Mouse (Mus musculus) thymus, postnatal 36 days (tissue): Measurements from ENCODE around the gene Cfap65.

ENCODE experiments used
- DNase-seq, 2 experiments: peaks; one replicate each; pipeline ENCODE4 v3.0.0; 2022; ENCODE audit warnings: mixed read lengths in 2 of 2

The Cfap65 gene

GRCm38 (mm10) chr1:74935402-74935801 lies at the start of gene Cfap65:
Gene Cfap65 (minus strand): TSS chr1:74935599.
- no peak for DNase-seq

DNA sequence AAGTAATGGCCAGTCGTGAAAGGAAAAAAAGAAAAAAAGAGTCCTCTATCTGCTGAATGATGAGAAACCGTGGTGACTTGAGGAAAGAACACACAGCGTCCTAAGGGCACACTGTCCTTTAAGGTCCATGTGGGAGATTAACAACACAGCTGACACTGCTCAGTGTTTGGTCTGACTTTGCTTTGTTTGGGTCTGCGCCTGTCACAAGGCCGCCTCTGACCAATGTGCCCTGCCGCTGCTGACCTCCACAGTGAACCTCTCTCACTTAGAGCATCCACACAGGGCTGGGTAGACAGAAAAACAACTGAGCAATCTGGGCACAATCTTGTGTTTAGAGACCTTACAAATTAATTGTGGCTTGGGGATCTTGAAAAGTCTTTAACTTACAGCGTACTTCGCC lies 41.6 kb upstream of the Cfap65 start:
- DNase-seq, result no peak

- no peak for DNase-seq
Measured at GRCm38 (mm10) chr1:74975936-74976335, 40.5 kb upstream of the Cfap65 start.

DNA sequence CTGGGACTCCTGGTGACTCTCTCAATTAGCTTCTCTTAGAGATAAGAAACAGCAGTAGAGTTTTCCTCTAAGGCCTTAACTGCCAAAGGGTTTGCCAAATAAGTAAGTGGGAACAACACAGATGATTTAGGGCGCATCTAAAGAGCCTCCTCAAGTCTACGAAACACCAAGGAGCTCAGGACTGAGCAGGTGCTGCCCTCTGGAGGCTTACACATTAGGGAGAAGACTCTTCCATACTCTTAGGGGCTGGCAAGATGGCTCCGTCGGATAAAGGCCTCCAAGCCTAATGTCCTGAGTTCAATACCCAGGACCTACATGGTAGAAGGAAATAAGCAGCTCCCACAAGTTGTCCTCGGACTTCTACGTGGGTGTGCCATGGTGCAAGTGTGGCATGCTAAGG lies 38.2 kb upstream of the Cfap65 start:
- no peak for DNase-seq

- no peak for DNase-seq
Measured at GRCm38 (mm10) chr1:74971353-74972050, 36.1 kb upstream of the Cfap65 start.

DNA sequence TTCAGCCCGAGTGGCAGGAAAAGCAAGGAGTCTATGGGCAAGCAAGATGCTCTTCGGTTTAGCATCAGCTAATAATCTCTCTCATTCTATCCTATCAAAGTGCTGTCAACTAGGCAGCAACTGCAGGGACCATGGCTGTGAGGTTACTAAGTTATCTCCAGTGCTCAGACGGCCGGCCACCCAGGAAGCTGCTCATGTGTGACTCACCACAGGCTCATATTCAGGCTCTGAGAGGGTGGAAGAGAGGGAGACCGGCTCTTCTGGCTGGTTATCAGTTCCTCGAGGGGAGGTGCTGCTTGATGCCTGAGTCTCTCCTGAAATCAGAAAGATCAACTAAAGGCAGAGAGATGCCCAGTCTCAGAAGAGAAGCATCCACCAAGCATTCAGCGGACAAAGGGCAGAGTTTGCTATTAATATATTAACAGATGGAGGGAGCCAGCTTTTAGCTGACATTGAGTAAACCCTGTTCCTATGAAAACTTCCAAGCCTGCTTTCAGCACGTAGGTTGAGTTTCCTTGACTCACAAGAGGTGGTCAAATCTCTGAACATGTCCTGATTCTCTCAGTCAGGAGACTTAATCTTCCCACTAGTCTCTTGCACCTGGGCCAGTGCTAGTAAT lies 32.7 kb upstream of the Cfap65 start:
- no peak for DNase-seq

GRCm38 (mm10) chr1:74964494-74965215 lies 29.3 kb upstream of the Cfap65 start:
- DNase-seq, result peak; percentile 32 to 39

DNA sequence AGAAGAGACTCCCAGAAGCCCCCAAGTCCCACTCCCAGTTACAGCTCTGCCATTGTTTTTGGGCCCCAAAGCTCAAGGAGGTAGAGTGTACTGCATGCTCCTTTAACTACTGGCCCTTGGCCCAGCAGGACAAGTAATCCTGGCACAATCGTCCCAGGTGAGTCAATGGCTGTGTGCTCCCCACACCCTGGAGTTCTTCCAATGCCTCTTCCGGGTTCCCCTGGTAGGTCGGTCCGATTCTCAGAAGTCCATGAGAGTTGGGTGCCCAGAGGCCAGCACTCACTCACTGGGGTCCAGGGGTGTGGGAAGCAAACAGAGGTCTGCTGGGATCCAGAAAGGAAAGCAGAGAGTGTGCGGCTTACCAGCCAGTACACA lies 27.4 kb upstream of the Cfap65 start:
- DNase-seq, result no peak

- DNase-seq, result no peak
Measured at GRCm38 (mm10) chr1:74962126-74962852, 26.9 kb upstream of the Cfap65 start.

GRCm38 (mm10) chr1:74961722-74962121 lies 26.3 kb upstream of the Cfap65 start:
- DNase-seq, result no peak

DNA sequence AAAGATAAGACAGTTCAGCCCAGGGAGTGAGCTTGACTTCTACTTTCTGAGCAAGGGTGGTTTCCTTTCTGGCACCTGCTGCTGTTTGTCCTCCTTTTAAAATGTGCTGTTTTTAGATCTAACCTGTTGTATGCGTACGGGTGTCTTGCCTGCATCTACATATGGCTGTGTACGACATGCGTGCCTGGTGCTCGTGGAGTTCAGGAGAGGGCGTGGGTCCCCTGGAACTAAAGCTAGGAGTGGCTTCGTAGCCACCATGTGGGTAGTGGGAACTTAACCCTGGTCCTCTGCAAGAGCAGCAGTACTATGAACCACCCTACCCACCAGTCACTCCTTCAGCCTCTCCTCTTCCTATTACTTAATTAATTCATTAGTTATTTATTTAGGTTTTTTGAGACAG lies 24.7 kb upstream of the Cfap65 start:
- DNase-seq, result no peak

DNA sequence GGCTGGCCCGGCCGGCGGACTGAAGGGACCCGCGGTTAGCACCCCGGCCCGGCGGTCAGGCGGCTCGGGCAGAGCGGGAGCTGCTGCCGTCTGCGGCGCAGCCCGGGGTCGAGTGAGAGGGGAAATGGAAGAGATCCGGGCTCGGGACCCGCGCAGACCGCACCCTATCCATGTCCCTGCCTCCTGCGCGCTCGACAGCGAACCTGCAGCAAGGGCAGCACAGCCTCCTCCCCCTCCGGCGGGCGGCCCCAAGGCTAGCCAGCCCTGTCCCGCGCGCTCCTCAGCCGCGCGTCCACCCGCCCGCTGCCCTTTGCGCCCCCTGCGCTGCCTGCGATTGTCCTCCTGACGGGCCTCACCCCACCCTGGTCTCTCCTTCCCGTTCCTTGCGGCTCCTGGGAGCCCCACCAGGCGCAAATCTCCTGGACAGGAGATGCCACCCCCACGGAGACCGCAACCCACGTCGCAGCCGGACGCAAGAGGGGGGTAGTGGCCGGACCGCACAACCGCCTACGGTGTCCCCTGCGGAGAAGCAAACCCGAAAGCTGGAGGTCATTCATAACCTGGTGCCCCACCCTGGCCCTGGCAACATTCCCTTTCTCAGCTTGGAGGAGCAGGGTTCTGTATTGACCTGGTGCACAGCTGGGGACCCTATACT lies 16.3 kb upstream of the Cfap65 start, which contains the start of gene Ihh:
Ihh (minus strand) TSS at position 117 of the 655 bp plus-strand sequence.
- DNase-seq, result no peak

DNA sequence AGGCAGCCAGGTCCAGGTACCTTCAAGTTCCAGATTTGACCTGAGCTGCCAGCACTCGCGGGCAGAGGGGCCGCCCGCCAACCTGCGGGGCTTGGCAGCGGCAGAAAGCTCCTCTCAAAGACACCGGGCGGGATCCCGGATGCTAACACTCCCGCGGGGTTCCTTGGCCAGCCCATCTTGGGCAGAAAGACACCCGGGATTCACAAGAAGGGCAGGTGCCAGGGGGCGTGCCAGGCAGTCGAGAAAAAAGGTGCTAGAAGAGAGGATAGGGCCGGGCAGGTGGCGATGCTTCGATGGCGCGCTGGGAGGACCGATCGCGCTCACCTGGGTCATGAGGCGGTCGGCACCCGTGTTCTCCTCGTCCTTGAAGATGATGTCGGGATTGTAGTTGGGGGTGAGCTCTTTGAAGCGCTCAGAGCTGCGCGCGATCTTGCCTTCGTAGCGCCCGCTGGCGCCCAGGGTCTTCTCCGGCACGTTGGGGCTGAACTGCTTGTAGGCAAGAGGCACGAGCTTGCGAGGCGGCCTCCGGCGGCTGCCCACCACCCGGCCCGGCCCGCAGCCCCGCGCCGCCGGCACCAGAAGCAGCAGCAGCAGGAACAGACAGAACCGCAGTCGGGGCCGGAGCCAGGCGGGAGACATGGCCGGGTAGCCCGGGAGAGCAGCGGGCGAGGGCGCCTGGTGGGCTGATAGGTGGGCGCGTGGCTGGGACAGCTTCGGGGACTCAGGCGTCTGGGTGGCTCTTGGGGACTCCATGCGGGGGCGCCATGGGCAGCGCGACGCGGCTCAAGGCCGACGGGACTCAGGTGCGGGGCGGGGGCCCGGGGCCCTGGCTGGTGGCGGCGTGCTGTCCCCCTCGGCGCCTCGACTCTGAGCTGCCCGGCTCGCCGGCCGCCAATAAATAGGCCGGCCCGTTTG lies 15.4 kb upstream of the Cfap65 start:
- DNase-seq, result no peak

DNA sequence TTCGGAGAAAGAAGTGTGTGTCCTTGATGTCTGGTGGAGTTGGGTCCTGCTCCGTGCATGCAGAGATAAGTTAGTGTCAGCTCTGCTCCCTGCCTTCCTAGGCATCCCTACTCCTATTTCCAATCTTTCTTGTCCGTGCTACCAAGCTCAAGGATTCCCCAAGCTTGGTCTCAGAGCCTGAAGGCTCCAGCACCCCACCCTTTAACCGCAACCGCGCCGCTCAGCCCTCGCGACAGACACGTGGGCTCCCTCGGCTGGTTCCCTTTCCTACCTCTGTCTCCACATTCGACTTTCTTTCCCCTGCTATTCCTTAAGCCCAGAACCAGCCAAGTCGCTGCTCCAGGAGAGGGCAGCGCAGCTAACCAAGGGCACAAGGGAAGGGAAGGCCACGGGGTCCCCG lies 14.7 kb upstream of the Cfap65 start:
- DNase-seq, result no peak

GRCm38 (mm10) chr1:74949666-74950050 lies 14.3 kb upstream of the Cfap65 start:
- no peak for DNase-seq

GRCm38 (mm10) chr1:74948784-74949665 lies 13.6 kb upstream of the Cfap65 start:
- peak; percentile 36 to 38 for DNase-seq

- DNase-seq, result no peak
Measured at GRCm38 (mm10) chr1:74947986-74948670, 12.7 kb upstream of the Cfap65 start.

GRCm38 (mm10) chr1:74941651-74942360 lies 6.4 kb upstream of the Cfap65 start:
- no peak for DNase-seq

DNA sequence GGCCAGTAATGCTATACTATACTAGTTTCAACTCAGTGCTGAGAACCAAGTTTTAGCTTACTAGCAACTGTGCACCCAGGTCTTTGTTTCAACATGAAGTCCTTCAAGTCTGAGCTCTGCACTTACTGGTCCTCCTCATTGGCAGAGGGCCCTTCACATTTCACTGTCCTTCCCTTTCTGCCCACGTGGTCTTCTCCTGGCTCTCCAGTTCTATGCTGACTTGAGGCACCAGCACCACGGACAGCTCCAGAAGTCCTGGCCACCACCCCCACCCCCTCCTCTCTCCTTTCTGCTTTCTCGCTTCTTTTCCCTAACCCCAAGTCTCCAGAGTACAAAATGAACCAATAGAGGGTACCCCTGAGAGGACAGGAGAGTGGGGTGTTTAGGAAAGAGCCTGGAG lies 4.4 kb upstream of the Cfap65 start:
- no peak for DNase-seq
